Mouse (Mus musculus) liver, embryonic 14.5 days (tissue): ENCODE measurements around the gene Znrf3. TPM values are rescaled to one million over a fixed set of nuclear protein-coding genes. Genes with fewer than 3 reads are reported as not detected.

Experiments used
- ATAC-seq: fragments of 200-750 bp; cut with Nextera tagmentation; 2 replicates; pipeline ENCODE4 v1.8.0; 2017; ENCODE audit warnings: moderate number of reproducible peaks, mild to moderate bottlenecking, moderate library complexity; ENCODE audit not compliant: insufficient read depth
- DNase-seq, 3 experiments: peaks; one replicate each; pipeline ENCODE4 v3.0.0-alpha.2; 2012 to 2013; ENCODE audit warnings: low read depth in 3 of 3, low spot score in 3 of 3
- H3K27ac ChIP-seq: fragments of 300-500 bp; sonication (generic); 2 replicates; pipeline ENCODE4 v1.5.1; 2014; ENCODE audit warnings: moderate library complexity, mild to moderate bottlenecking, control low read depth, inconsistent platforms
- H3K27me3 ChIP-seq: fragments of 300-500 bp; sonication (generic); 2 replicates; pipeline ENCODE4 v1.6.1; 2014; ENCODE audit warnings: mild to moderate bottlenecking, low read length, moderate library complexity; ENCODE audit not compliant: control insufficient read depth, insufficient read depth
- H3K36me3 ChIP-seq: fragments of 300-500 bp; sonication (generic); replicated peaks from 2 replicates; pipeline ENCODE4 v1.6.1; 2014; ENCODE audit warnings: low read depth; ENCODE audit not compliant: control insufficient read depth, insufficient read depth
- H3K4me1 ChIP-seq, 2 experiments: fragments of 200-500 bp in 1 of 2; fragments of 300-500 bp in 1 of 2; sonication (generic) in 1 of 2; replicated peaks; 2 replicates each; pipeline ENCODE4 v1.6.1; 2012 to 2014; ENCODE audit warnings: antibody characterized with exemption in 1 of 2, inconsistent platforms in 1 of 2, low read length in 1 of 2; ENCODE audit not compliant: control insufficient read depth in 2 of 2, insufficient read depth in 2 of 2
- H3K4me2 ChIP-seq: fragments of 300-500 bp; sonication (generic); 2 replicates; pipeline ENCODE4 v1.6.1; 2014; ENCODE audit warnings: low read depth, mild to moderate bottlenecking, control low read depth, moderate library complexity
- H3K4me3 ChIP-seq, 2 experiments: fragments of 200-500 bp in 1 of 2; fragments of 300-500 bp in 1 of 2; sonication (generic) in 1 of 2; 2 replicates each; pipeline ENCODE4 v1.5.1; 2012 to 2014; ENCODE audit warnings: low read depth in 2 of 2, low read length in 2 of 2, mild to moderate bottlenecking in 2 of 2, control low read depth in 1 of 2, inconsistent platforms in 1 of 2, moderate library complexity in 1 of 2; ENCODE audit not compliant: insufficient read depth in 1 of 2
- H3K9ac ChIP-seq: fragments of 300-500 bp; sonication (generic); replicated peaks from 2 replicates; pipeline ENCODE4 v1.6.1; 2014; ENCODE audit warnings: mild to moderate bottlenecking, control low read depth, moderate library complexity
- H3K9me3 ChIP-seq: fragments of 300-500 bp; sonication (generic); 2 replicates; pipeline ENCODE4 v1.6.1; 2016; ENCODE audit warnings: low read length, mixed read lengths; ENCODE audit not compliant: control insufficient read depth
- CTCF ChIP-seq: IDR thresholded peaks from 2 replicates; pipeline ENCODE4 v1.5.1; 2016; ENCODE audit warnings: antibody characterized with exemption, low read depth, control low read depth
- EP300 ChIP-seq: IDR thresholded peaks from 2 replicates; pipeline ENCODE4 v1.6.1; 2016; ENCODE audit warnings: antibody characterized with exemption, low read depth
- WGBS: fragments of 180-500 bp; shearing (Covaris S2); extraction: QIAGEN DNeasy Blood & Tissue Kit; methylation state at CpG from one replicate; pipeline ENCODE4 v1.1.7; 2014; ENCODE audit not compliant: insufficient replicate concordance; 5-methylcytosine and 5-hydroxymethylcytosine counted together
- polyA plus RNA-seq, 2 experiments: library from polyadenylated mRNA; depleted of rRNA in 1 of 2; stranded (reverse) in 1 of 2; unstranded in 1 of 2; fragments of >200 nt; fragmentation: Nextera tagmentation in 1 of 2; extraction: Ambion mirVana in 1 of 2; gene quantifications; 2 replicates each; pipeline versions ENCODE4 v1.2.1 to v1.2.3; 2012 to 2014

The Znrf3 gene
- polyA plus RNA-seq, 2 experiments: 1.4 to 2.4 TPM

GRCm38 (mm10) chr11:5349483-5349882, 95.2 kb downstream of the Znrf3 start:
- Histone ChIP-seq H3K4me1 (peaks cover 0 to 7% of the 10 kb centered on the region in 2 experiments; a peak in 1 of 4 replicates), H3K9ac (no peak overlapping the region), H3K27me3 (no peaks in the 10 kb centered on the region), H3K9me3 (no peaks in the 10 kb centered on the region), H3K4me2 (no peak overlapping the region), H3K36me3 (no peaks in the 10 kb centered on the region), H3K4me3 (no peak overlapping the region), H3K27ac (no peak overlapping the region)
- 81% methylated on average over 5 of the region's 5 CpGs for WGBS
- DNase-seq (no peak), ATAC-seq (no peak)
- TF ChIP-seq CTCF: no peak
- no peak for TF ChIP-seq EP300

GRCm38 (mm10) chr11:5346845-5347640, 97.6 kb downstream of the Znrf3 start:
- Histone ChIP-seq H3K27me3 (no peaks in the 10 kb centered on the region), H3K36me3 (no peaks in the 10 kb centered on the region), H3K9ac (no peak overlapping the region), H3K4me2 (no peak overlapping the region), H3K27ac (no peak overlapping the region), H3K4me1 (peaks cover 0 to 7% of the 10 kb centered on the region in 2 experiments; a peak in 1 of 4 replicates), H3K9me3 (no peaks in the 10 kb centered on the region), H3K4me3 (no peak overlapping the region)
- WGBS: 43% methylated on average over 4 of the region's 4 CpGs
- TF ChIP-seq EP300 (no peak), CTCF (no peak)
- ATAC-seq (no peak), DNase-seq (no peak)

- WGBS: 71% methylated on average over 4 of the region's 4 CpGs
- no peak for ATAC-seq
- H3K27me3 ChIP-seq: no peaks in the 10 kb centered on the region
Measured at GRCm38 (mm10) chr11:5343748-5344147, 100.9 kb downstream of the Znrf3 start.

GRCm38 (mm10) chr11:5339732-5340131, 104.9 kb downstream of the Znrf3 start:
- DNase-seq: no peak
- Histone ChIP-seq H3K4me1 (no peaks in the 10 kb centered on the region), H3K27me3 (no peaks in the 10 kb centered on the region), H3K9me3 (no peaks in the 10 kb centered on the region), H3K4me3 (no peak overlapping the region), H3K9ac (no peak overlapping the region), H3K36me3 (no peaks in the 10 kb centered on the region), H3K27ac (no peak overlapping the region), H3K4me2 (no peak overlapping the region)
- WGBS: 78% methylated on average over 1 of the region's 1 CpGs
- no peak for TF ChIP-seq EP300
- no peak for TF ChIP-seq CTCF
- ATAC-seq: no peak

More at GRCm38 (mm10) chr11:5343748-5344147, 100.9 kb downstream of the Znrf3 start:
- H3K4me3 ChIP-seq: no peak overlapping the region
- TF ChIP-seq EP300: no peak
- TF ChIP-seq CTCF: no peak
- no peak for DNase-seq
- peaks cover 0 to 7% of the 10 kb centered on the region in 2 experiments; a peak in 1 of 4 replicates for H3K4me1 ChIP-seq
- H3K36me3 ChIP-seq: no peaks in the 10 kb centered on the region
- H3K9ac ChIP-seq: no peak overlapping the region
- no peaks in the 10 kb centered on the region for H3K9me3 ChIP-seq
- H3K27ac ChIP-seq: no peak overlapping the region
- no peak overlapping the region for H3K4me2 ChIP-seq

GRCm38 (mm10) chr11:5336852-5337251, 107.8 kb downstream of the Znrf3 start:
- H3K27me3 ChIP-seq: no peaks in the 10 kb centered on the region
- no peak for DNase-seq
- H3K27ac ChIP-seq: no peak overlapping the region
- ATAC-seq: no peak
- TF ChIP-seq CTCF (no peak), EP300 (no peak)
- H3K4me3 ChIP-seq: no peak overlapping the region
- H3K4me2 ChIP-seq: no peak overlapping the region
- 79% methylated on average over 7 of the region's 7 CpGs for WGBS
- no peaks in the 10 kb centered on the region for H3K36me3 ChIP-seq
- no peak overlapping the region for H3K9ac ChIP-seq
- no peaks in the 10 kb centered on the region for H3K9me3 ChIP-seq
- no peaks in the 10 kb centered on the region for H3K4me1 ChIP-seq
